Mouse (Mus musculus) left cerebral cortex, adult 18-20 months (tissue): ENCODE measurements at regions not wholly inside any gene's neighbourhood (a gene's known extent, or its start where the extent isn't known, plus 50 kb on each side); places are given as distances from the start of the nearest gene placed in this dataset.

Source experiments
- DNase-seq, 2 experiments: peaks; one replicate each; pipeline ENCODE4 v3.0.0; 2021 to 2022; ENCODE audit warnings: low spot score in 2 of 2, mixed read lengths in 1 of 2

DNA sequence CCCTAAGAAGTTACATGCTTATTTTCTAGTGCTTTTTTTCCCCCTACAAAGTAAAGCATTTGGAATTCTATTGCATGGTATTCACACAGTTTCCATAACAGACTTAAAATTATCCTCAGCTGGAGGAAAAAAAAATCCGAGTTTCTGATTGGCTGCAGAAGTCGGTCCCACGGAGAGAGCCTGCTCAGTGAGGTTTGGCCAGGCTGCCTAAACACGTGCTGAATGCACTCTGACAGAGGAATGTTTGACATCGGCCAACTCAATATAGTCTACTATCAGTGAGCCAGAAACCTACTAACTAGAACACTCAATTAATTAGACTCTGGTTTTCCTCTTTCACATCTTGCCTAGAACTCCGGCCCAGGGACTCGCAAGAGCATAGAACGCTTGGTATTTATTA is 204.9 kb downstream of the Rab11fip2 start:
- DNase-seq: no peak

DNA sequence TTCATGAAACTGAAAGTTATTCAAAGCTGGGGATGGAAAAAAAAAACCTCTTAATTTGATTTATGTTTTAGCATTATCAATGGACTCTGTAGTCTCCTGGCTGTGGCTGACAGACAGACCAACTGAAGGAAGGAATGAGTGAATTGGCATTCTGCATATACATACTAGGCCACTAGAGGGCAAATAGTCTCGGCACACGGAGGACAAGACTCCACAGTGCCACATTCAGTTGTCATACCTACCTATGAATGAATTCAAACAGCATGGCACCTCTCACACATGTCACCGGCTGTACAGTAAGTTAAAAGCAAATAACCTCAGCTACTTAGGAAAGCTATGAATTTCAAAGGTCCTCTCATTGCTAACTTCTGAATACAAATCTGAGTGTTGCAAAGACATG is 200.5 kb downstream of the Rab11fip2 start:
- peak; percentile 3 to 7 for DNase-seq

DNA sequence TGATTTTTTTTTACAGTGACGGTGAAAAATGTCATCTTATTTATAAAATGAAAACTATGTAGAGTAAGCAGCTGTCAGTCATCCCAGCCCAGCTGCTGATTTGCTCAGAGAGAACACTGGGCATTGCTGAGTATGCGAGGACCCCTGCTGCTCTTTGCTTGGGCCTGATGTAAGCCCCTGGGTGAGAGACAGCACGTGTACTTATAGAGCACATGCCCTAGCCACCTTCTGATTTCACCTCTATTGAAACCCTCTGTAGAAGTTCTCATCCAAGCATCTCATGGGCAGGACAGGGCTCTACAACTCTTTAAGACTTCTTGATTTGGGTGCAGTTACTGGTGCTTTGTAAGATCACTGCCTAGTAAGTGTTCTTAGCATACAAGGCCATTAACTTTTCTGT is 182.2 kb downstream of the Rab11fip2 start:
- DNase-seq: no peak

DNA sequence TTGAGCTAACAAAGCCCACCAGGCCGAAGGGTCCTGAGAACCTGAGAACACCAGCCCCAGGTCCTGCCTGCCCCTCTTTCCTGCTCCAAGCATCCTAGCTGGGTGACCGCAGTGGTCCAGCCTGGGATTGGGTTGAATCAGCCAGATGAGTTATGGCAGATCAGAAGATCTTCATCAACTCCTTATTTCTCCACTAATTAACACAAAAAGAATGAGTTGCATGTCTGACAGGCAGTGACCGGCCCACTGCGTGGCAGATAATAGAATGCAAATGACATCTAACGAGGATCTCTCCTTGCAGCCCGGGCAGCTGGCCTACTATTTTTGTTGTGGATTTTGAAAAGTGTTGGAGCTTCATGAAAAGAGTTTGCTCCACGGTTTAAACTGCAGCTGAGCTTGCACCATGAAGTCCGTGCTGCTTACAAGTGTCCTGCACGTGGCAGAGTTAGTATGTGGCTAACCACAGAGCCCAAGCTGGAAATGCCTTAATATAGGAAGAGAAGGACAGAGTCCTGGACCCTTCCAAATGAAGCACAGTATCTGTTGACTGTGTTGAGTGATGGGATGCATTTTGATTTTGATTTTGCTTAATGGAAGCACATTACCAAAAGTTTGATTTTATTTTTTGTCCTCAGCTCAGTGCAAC is 158.9 kb downstream of the Rab11fip2 start:
- no peak for DNase-seq

DNA sequence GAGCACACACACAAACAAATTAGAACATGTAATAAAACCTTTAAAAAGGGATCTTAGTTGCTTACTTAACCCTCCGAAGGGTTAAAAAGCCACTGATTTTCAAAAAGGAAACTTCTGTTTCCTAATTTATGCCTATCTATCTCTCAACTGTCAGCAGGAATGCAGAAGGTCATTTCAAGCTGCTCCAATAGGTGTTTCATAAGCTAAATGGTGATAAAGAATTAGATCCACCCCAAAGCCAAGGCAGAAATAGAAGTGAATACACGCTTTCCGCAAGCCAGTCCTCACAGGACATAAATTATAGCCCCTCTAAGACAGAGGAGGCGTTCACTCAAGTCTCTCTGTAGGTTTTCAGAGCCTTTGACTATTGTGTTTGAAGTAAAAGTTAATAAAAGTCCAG is 112.2 kb downstream of the Rab11fip2 start:
- DNase-seq: no peak

DNA sequence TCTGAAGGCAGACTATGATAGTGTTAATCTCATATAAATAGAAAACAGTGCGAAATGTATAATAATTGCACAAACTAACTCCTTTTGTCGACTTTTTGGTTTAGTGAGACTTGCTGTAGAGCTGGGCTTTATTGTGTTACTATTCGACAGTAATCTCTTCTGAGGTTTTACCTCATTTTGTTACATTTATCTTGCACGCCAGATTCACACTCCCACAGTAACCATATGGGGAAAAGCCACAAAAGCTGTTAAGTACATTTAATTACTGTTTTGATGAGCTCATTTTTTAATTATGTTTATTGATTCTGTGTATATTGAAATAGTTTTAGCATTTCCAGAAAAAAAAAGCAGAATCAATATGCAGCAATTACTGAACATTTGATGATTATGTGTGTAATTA is 106.3 kb downstream of the Rab11fip2 start:
- no peak for DNase-seq

DNA sequence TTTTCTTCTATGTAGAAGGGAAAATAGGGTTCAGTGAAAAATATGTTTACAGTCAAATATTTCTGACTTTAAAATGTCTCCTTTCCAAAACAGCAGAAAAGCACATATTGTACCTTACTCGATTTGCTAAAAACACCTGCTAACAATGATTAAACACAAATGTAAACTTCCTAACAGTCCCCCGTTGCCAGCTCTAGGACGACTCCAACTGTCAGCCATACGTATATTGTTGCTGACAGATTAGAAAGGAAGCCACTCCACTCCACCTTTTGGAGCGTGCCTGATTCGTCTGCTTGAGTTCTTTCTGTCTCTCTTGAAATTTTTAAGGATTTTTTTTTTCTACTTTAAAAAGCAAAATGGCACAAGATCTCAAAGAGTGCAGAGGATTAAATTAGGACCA is 105.8 kb downstream of the Rab11fip2 start:
- DNase-seq: no peak

DNA sequence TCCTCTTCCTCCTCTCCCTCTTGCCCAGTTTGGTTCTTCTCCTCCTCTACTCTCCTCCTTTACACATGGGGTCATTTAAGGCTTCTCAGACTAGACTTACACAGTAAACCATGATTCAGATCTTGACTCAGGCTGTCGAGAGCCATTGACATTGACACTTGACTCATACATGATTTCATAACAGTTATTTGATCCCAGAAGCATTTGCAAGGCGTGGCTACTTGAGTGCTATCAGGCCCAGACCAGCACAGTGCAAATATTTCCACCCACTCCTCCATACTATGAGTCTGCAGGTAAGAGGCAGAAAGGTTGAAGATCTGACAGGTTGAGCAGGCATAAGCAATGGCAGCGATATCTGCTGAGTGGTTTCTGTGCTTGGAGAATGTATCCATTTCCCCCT is 99.2 kb downstream of the Rab11fip2 start:
- no peak for DNase-seq

DNA sequence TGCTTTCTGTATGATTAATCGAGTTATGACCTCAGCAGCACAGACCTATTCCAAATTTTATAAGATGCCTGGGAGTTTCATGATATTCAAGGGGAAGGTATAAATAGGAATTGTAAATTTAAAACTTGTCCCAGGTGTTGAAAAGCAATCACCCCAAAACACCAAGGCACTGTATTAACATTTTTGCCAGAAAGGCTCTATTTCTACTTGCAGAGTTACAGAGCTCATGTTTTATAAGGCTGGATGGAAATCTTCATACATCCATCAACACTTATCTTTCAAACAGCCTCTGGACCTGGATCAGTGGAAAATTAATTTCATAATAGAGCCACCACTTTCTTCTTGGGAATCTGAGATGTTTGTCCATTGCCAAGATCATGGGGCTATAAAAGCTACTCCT is 96.6 kb downstream of the Rab11fip2 start:
- DNase-seq: no peak

DNA sequence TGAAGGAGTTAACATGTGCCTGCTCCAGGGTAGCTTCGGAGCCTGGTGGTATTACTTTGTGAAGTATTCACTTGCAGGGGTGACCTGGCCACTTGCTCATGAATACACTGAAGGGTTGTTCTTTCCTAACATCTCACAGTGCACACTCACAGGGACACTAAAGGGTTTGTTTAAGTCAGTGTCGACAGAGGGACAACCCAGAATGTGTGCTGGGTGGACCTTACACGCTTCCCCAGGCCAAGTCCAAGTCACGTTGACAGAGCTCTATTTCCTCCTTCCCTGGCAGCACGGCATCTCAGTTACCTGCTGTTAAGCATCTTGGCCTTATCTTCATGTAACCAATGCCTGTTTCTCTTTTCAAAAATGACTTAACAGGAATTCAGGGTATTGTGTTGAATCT is 92.8 kb downstream of the Rab11fip2 start:
- DNase-seq: no peak

DNA sequence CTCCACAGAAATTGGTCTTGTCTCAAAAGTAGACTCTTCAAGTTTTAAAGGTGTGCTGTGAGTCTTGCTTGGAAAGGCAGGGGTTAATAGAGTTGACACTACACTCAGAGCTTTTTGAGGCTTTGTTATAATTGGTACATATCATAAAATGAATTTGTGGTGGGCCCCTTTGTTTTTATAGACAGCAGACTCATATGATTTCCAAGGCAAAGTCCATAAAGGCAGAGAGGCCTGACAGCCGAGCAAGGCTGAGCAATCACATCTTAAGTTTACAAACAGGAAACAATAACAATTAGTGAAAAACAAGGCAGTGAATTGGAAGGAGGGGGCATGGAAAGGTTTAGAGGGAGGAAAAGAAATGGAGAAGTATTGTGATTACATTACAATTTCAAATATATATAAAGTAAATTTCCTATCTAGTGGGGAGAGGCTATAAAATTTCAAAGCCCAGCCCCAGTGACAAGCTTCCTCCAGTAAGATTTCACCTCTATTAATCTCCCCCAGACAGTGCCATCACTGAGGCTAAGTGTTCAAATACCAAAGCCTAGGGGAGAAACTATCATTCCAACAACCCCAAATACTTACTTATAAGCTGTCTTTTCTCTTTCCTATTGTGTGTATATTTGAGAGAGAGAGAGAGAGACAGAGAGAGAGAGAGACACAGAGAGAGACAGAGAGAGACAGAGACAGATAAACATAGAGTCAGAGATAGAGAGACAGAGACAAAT is 91.3 kb downstream of the Rab11fip2 start:
- no peak for DNase-seq
